Mouse (Mus musculus) lung, postnatal 0 days (tissue): ENCODE data around the gene Defb26.

Source experiments
- CTCF ChIP-seq: IDR thresholded peaks from 2 replicates; pipeline ENCODE4 v1.5.1; 2016; ENCODE audit warnings: antibody characterized with exemption, mild to moderate bottlenecking
- EP300 ChIP-seq: IDR thresholded peaks from 2 replicates; pipeline ENCODE4 v1.6.1; 2016; ENCODE audit warnings: antibody characterized with exemption, mild to moderate bottlenecking, control low read depth

- TF ChIP-seq CTCF (no peak), EP300 (no peak)
These were observed 32.0 kb upstream of the Defb26 start for GRCm38 (mm10) chr2:152543478-152543877.
